Mouse (Mus musculus) embryonic facial prominence, embryonic 11.5 days (tissue): ENCODE measurements around the gene Shank3. TPM values are rescaled to one million over a fixed set of nuclear protein-coding genes. Genes with fewer than 3 reads are reported as not detected.

Source experiments
- ATAC-seq: fragments of 200-750 bp; cut with Nextera tagmentation; replicated peaks from 2 replicates; pipeline ENCODE4 v1.8.0; 2017; ENCODE audit warnings: low read depth; ENCODE audit not compliant: insufficient number of reproducible peaks, low FRiP score, low TSS enrichment
- DNase-seq: peaks from one replicate; pipeline ENCODE4 v3.0.0-alpha.2; 2015; ENCODE audit warnings: low spot score
- H3K27ac ChIP-seq: fragments of 300-500 bp; sonication (generic); replicated peaks from 2 replicates; pipeline ENCODE4 v1.5.1; 2014; ENCODE audit warnings: mild to moderate bottlenecking, low read depth, low read length, control low read depth
- H3K27me3 ChIP-seq: fragments of 300-500 bp; sonication (generic); 2 replicates; pipeline ENCODE4 v1.6.1; 2014; ENCODE audit warnings: mild to moderate bottlenecking, low read length, moderate library complexity, mixed read lengths; ENCODE audit not compliant: control insufficient read depth, insufficient read depth
- H3K36me3 ChIP-seq: fragments of 300-500 bp; sonication (generic); replicated peaks from 2 replicates; pipeline ENCODE4 v1.6.1; 2014; ENCODE audit warnings: low read depth, mild to moderate bottlenecking, low read length, moderate library complexity, mixed read lengths; ENCODE audit not compliant: control insufficient read depth, insufficient read depth
- H3K4me1 ChIP-seq: fragments of 300-500 bp; sonication (generic); 2 replicates; pipeline ENCODE4 v1.6.1; 2014; ENCODE audit warnings: low read length, mixed read lengths; ENCODE audit not compliant: control insufficient read depth, insufficient read depth
- H3K4me2 ChIP-seq: fragments of 300-500 bp; sonication (generic); 2 replicates; pipeline ENCODE4 v1.6.1; 2014; ENCODE audit warnings: low read depth, mild to moderate bottlenecking, control low read depth, low read length, moderate library complexity
- H3K4me3 ChIP-seq: fragments of 300-500 bp; sonication (generic); 2 replicates; pipeline ENCODE4 v1.5.1; 2014; ENCODE audit warnings: low read depth, low read length, control low read depth
- H3K9ac ChIP-seq: fragments of 300-500 bp; sonication (generic); replicated peaks from 2 replicates; pipeline ENCODE4 v1.6.1; 2014; ENCODE audit warnings: mild to moderate bottlenecking, control low read depth, low read length
- H3K9me3 ChIP-seq: fragments of 300-500 bp; sonication (generic); replicated peaks from 2 replicates; pipeline ENCODE4 v1.6.1; 2016; ENCODE audit warnings: mild to moderate bottlenecking, low read length, inconsistent platforms, mixed read lengths; ENCODE audit not compliant: control insufficient read depth
- WGBS: fragments of 180-500 bp; shearing (Covaris S2); extraction: QIAGEN DNeasy Blood & Tissue Kit; methylation state at CpG from one replicate; pipeline ENCODE4 v1.1.7; 2014; 5-methylcytosine and 5-hydroxymethylcytosine counted together
- polyA plus RNA-seq: library from polyadenylated mRNA; unstranded; fragments of >200 nt; fragmentation: Nextera tagmentation; extraction: Ambion mirVana; gene quantifications from 2 replicates; pipeline ENCODE4 v1.2.1, GENCODE M21; 2014

The Shank3 gene
- polyA plus RNA-seq, 1 experiment from 2014 or later = 1.6 TPM

DNA sequence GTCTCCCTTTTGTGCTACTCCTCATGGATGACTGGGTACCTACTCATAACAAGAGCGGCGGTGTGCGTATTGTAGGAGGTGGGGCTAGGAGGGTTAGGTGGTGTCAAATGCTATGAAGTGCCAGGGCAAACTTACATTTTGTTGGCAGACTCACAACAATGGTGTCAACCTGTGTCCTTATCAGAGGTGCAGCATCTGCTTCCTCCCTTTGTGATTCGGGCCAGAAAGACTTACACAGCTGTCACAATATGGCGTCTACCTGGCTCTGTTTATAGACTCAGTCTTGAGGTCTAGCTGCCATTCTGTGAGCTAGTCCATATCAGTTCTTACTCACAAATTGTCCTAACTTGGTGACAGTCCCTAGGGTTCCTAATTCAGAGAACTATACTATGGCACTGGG, 85.7 kb downstream of the Shank3 start:
- no peaks in the 10 kb centered on the region for H3K36me3 ChIP-seq
- DNase-seq (no peak), ATAC-seq (no peak)
- WGBS = 87% methylated on average over 5 of the region's 5 CpGs
- no peak overlapping the region for H3K9ac ChIP-seq
- no peaks in the 10 kb centered on the region for H3K9me3 ChIP-seq
- no peak overlapping the region for H3K4me2 ChIP-seq
- no peaks in the 10 kb centered on the region for H3K27me3 ChIP-seq
- no peaks in the 10 kb centered on the region for H3K4me1 ChIP-seq
- H3K4me3 ChIP-seq = no peak overlapping the region
- no peak overlapping the region for H3K27ac ChIP-seq

DNA sequence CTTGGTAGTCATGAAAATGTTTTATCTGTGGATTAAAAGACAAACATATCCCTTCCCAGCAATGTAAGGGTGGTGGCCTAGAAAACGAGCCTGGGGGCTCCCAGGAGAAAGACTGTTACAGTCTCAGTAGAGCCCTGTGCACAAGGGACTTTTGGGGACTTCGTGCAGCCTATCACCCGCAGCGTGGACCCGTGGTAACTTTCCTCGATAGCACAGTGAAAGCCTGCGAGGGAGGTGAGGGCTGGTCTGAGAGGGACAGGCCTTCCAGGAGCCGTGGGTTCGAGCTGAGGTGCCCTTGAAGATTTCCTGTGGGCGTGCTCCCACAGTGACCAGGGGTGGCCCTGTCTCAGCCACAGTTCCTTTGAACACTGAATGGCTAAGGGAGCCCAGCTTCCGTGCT, 86.2 kb downstream of the Shank3 start:
- ATAC-seq (no peak), DNase-seq (no peak)
- Histone ChIP-seq H3K4me3 (no peak overlapping the region), H3K9me3 (no peaks in the 10 kb centered on the region), H3K4me1 (no peaks in the 10 kb centered on the region), H3K4me2 (no peak overlapping the region), H3K27ac (no peak overlapping the region), H3K36me3 (no peaks in the 10 kb centered on the region), H3K9ac (no peak overlapping the region), H3K27me3 (no peaks in the 10 kb centered on the region)
- WGBS = 93% methylated on average over 11 of the region's 11 CpGs

DNA sequence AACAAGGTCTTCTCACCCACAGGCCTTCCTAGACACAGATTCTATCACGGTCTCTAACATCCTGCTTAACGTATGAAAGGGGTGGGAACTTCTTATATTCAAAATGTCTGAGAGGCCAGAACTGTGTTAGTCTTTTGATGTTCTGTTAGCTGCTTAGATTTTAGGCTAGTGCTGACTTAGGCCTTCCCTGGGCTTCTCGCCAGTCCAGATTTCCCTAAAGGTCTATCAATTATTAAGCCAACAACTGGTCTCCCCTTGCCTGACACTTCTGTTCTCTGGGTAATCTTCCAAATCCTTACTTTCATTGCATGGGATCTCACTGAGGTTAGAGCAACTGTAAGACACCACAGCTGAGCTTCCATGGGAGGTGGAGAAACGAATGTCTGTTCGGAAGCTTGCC, 89.7 kb downstream of the Shank3 start:
- H3K27me3 ChIP-seq = no peaks in the 10 kb centered on the region
- H3K9me3 ChIP-seq = no peaks in the 10 kb centered on the region
- no peak overlapping the region for H3K4me2 ChIP-seq
- DNase-seq (no peak), ATAC-seq (no peak)
- WGBS = 86% methylated on average over 5 of the region's 5 CpGs
- no peak overlapping the region for H3K4me3 ChIP-seq
- no peaks in the 10 kb centered on the region for H3K36me3 ChIP-seq
- no peaks in the 10 kb centered on the region for H3K4me1 ChIP-seq
- no peak overlapping the region for H3K9ac ChIP-seq
- no peak overlapping the region for H3K27ac ChIP-seq

DNA sequence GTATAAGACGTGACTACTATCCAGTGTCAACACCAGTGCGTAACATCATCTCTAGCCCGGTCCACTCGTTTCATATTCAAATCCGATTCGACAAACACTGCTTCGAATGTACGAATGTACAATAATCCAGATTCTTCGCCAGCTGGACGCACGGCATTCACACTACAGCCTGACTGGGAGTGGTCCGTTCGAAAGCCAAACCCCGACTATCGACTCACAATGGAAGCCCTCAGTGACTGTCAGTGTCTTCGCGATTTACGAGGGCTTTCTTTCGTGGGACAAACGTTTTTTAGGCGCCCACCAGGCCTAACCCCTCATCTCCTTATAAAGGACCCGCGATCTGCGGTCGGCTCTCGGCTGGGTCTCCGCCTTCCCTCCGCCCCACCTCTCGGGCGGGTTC, 91.9 kb downstream of the Shank3 start:
- Histone ChIP-seq H3K27me3 (no peaks in the 10 kb centered on the region), H3K27ac (peak overlapping the region; percentile 35; the same call in 1 of the 2 replicates), H3K4me2 (peak overlapping the region; percentile 82), H3K9ac (peak overlapping the region; percentile 74), H3K9me3 (no peaks in the 10 kb centered on the region), H3K4me3 (peak overlapping the region; percentile 87), H3K4me1 (no peaks in the 10 kb centered on the region), H3K36me3 (no peaks in the 10 kb centered on the region)
- DNase-seq = peak; percentile 8
- ATAC-seq = no peak
- WGBS = 2% methylated on average over 30 of the region's 30 CpGs

GRCm38 (mm10) chr15:89591723-89592455, 92.5 kb downstream of the Shank3 start, which contains the start of gene Rabl2:
Gene Rabl2 (minus strand): TSS chr15:89591923.
- Histone ChIP-seq H3K4me2 (peak within 1 kb of the TSS; percentile 82), H3K27ac (peak within 1 kb of the TSS; percentile 35), H3K36me3 (no peaks in the 10 kb centered on the region), H3K4me1 (no peaks in the 10 kb centered on the region), H3K9me3 (no peaks in the 10 kb centered on the region), H3K9ac (peak within 1 kb of the TSS; percentile 74), H3K4me3 (peak within 1 kb of the TSS; percentile 87), H3K27me3 (no peaks in the 10 kb centered on the region)
- ATAC-seq (peak; percentile 96), DNase-seq (peak; percentile 93)
- under 1% methylated on average over 35 of the region's 35 CpGs for WGBS

- ATAC-seq = peak; percentile 40
- no peak overlapping the region for H3K27ac ChIP-seq
- H3K36me3 ChIP-seq = no peaks in the 10 kb centered on the region
- no peak overlapping the region for H3K9ac ChIP-seq
- no peaks in the 10 kb centered on the region for H3K4me1 ChIP-seq
- WGBS = 44% methylated on average over 4 of the region's 4 CpGs
- H3K4me3 ChIP-seq = no peak overlapping the region
- no peaks in the 10 kb centered on the region for H3K27me3 ChIP-seq
- no peak for DNase-seq
- no peak overlapping the region for H3K4me2 ChIP-seq
- H3K9me3 ChIP-seq = no peaks in the 10 kb centered on the region
Measured at GRCm38 (mm10) chr15:89592548-89592947, 93.1 kb downstream of the Shank3 start.

- Histone ChIP-seq H3K36me3 (no peaks in the 10 kb centered on the region), H3K4me3 (no peak overlapping the region), H3K9ac (no peak overlapping the region), H3K27ac (no peak overlapping the region), H3K27me3 (no peaks in the 10 kb centered on the region), H3K9me3 (no peaks in the 10 kb centered on the region), H3K4me1 (no peaks in the 10 kb centered on the region), H3K4me2 (no peak overlapping the region)
- WGBS = 80% methylated on average over 12 of the region's 12 CpGs
- DNase-seq (no peak), ATAC-seq (no peak)
Measured at GRCm38 (mm10) chr15:89605822-89606570, 106.6 kb downstream of the Shank3 start.

- Histone ChIP-seq H3K4me3 (no peak overlapping the region), H3K4me1 (no peaks in the 10 kb centered on the region), H3K9ac (no peak overlapping the region), H3K27me3 (no peaks in the 10 kb centered on the region), H3K36me3 (no peaks in the 10 kb centered on the region), H3K9me3 (no peaks in the 10 kb centered on the region), H3K27ac (no peak overlapping the region), H3K4me2 (no peak overlapping the region)
- ATAC-seq (no peak), DNase-seq (no peak)
- 81% methylated on average over 8 of the region's 8 CpGs for WGBS
Measured at GRCm38 (mm10) chr15:89607480-89607879, 108.1 kb downstream of the Shank3 start.
